Mouse (Mus musculus) kidney, postnatal 10 days (tissue): ENCODE measurements around the gene Map2k6.

Experiments
- DNase-seq: peaks from one replicate; pipeline ENCODE4 v3.0.0; 2021; ENCODE audit warnings: mixed read lengths

Gene Map2k6

DNA sequence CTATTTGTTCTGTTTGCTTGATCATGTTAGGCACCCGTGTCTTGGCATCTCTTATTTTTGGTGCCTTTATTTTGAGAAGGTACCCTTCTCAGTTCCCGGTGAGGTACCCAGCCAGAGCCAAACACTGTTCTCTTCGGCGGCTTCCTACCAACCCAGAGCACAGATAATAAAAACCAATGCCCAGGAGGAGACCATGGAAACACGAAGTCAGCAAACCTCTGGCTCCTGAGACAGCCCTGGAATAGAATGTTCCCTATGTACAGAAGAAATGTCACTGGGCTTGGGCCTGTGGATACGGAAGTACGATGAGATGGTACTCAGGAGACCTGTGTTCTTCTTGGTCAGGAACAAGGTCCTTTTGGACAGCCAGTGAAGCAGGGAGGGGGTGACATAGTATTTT is 89.4 kb downstream of the Map2k6 start:
- no peak for DNase-seq

DNA sequence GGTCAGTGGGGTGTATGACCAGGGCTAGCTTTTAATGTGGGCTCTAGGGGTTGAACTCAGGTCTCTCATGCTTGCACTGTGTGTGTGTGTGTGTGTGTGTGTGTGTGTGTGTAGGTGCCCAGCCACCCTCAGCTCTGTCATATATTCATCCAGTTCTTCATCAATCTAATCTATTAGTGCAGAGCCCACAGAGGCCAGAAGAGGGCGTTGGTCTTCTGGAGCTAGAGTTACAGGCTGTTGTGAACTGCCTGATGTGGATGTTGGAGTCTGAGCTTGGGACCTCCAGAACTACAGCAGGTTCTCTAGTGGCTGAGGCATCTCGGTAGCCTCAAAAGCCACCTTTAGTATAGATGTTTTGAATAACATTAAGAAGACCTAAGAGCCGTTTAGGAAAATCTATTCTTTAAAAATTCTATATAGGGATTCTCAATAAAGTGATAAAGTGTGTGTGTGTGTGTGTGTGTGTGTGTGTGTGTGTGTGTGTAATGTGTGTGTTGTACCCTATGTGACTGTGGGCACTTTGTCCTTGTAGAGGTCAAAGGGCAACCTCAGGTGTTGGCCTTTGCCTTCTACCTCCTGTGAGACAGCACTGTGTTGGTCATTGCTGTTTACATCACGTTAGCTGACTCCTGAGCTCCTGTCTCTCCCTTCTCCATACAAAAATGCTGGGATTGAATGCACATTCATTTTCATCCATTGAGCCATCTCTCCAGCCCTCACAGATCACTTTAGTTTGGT is 96.6 kb downstream of the Map2k6 start:
- no peak for DNase-seq

DNA sequence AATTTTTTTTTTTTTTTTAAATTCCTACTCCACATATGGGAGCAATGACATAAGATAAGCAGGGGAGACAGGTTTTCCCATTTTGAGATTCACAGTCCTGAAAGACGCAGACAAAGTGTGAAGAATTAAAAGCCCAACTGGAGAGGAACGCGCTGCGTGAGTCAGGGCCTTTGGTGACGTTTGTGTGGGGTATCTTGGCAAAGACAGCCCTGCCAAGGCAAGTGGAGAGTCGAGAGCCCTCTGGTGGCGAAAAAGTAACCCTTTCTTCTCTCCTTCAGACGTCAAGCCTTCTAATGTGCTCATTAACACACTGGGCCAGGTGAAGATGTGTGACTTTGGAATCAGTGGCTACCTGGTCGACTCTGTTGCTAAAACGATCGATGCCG is 97.1 kb downstream of the Map2k6 start:
- peak; percentile 72 for DNase-seq

- no peak for DNase-seq
Observed at GRCm38 (mm10) chr11:110497743-110498142, 98.8 kb downstream of the Map2k6 start.

DNA sequence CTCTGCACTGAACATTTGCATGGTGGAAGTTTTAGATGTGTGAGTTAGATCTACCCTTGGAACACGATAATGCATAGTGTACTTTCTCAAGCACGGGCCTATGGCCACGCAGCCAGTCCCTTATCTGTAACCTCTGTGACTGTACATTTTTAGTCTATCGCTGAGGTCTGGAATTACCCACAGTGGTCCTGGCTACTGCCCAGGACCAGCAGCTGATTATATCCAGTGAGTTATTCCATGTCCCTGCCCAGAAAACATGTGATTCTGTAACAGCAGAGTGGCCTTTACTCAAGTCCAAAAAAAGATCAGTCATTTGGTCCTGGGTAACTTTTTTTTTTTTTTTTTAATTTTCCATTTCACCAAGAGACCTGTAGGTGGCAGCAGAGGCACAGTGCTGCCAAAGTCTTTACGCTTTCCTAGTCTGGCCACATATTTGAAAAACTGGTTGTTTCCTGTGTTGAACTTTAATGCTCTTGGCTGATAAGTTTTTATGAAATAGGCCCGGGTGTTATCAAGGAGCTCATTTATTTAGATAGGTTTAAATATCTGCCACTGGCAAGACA is 99.8 kb downstream of the Map2k6 start:
- DNase-seq, result peak; percentile 45

DNA sequence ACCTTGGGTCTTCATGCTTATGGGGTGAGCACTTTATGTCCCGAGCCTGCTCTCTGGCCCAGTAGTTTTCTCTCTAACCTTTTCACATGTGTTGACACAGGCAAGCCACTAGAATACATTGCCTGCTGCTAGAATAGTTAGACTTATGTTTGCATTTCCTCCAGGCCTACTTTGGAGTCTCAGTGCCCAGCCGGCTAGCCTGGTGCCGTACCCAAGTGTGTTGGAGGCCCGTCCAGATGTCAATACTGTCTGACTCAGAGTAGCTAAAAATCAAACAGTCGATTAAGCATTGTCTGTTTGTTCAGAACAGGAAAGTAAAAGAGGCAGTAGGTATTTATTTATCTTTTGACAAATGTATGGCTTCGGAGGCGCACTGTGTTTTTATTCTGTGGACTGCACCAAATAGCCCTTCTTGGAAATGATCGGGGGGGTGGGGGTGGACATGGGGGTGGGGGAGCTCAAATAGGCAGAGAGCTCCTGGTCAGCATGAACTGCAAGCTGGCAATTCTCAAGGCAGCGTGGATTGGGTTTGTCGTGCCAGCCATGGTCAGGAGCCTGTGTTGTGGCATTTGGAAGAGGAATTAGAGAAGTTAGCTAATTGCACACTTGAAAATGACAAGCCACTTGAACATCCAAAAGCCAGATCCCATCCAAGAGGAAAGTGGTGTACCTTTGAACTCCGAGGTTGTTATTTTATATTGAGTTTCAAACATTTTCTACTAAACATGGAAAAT is 104.2 kb downstream of the Map2k6 start:
- DNase-seq, result no peak

DNA sequence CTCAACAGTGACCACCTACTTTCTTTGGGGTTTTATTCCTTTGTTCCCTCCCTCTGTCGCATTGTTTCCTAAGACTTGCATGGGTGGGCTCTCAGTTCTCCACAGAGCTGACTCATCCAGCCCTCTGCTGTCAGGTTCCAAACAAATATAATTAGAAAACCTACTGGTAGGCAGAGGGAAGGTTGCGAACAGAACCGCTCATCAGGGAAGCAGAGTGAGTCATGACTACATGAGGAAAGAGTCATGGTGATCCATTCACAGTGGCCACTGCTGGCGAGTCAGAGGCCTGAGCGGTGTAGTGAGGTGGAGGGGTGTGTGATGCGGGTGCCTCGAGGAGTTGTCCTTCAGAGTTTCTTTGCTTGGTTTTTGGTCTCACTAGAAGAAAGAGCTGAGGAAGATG is 112.5 kb downstream of the Map2k6 start:
- DNase-seq, result no peak

GRCm38 (mm10) chr11:110518648-110519047 is 119.7 kb downstream of the Map2k6 start:
- DNase-seq, result no peak

DNA sequence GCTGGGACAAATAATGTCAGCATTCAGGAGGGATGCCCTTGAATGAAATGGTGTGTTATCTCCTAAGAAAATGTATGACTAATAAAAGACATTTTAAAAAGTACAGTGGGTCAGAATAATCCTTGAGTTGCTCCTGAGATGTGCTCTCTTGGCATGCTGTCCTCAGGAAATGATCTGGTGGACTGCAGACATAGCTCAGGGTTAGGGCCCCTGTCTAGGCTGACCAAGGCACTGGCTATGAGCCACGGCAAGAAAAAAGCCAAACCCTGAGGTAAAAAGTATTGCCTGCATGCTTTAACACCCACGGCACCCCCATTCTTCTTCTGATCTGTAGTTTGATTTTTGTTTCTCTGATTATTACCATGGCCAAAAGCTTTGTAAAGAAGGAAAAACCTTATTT is 124.0 kb downstream of the Map2k6 start:
- no peak for DNase-seq

- DNase-seq, result no peak
Observed at GRCm38 (mm10) chr11:110526156-110526555, 127.2 kb downstream of the Map2k6 start.

GRCm38 (mm10) chr11:110531087-110531486 is 132.2 kb downstream of the Map2k6 start:
- no peak for DNase-seq

DNA sequence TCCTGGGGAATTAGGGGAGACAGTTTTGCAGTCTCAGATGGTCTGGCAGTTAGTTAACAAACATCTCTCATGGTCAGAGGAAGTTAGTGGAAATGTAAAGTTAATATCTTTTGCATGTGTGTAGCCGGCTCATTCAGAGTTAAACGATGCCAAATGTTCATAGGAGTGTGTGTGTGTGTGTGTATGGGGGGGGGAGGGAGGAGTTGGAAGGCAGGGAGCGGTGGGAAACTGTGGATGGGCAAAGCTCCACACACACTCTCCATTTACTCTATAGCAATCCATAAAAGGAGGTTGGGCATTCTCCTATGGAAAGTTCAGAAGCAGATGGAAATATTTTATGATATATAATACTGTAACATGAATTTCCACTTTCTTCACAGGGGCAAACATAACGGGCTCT is 135.9 kb downstream of the Map2k6 start:
- DNase-seq, result no peak

GRCm38 (mm10) chr11:110536533-110536932 is 137.6 kb downstream of the Map2k6 start:
- no peak for DNase-seq

GRCm38 (mm10) chr11:110537602-110538001 is 138.7 kb downstream of the Map2k6 start:
- DNase-seq, result peak; percentile 82

GRCm38 (mm10) chr11:110538206-110538605 is 139.3 kb downstream of the Map2k6 start:
- DNase-seq, result no peak

- DNase-seq, result no peak
Observed at GRCm38 (mm10) chr11:110541933-110542332, 143.0 kb downstream of the Map2k6 start.

GRCm38 (mm10) chr11:110544419-110545210 is 145.7 kb downstream of the Map2k6 start:
- peak; percentile 64 for DNase-seq

DNA sequence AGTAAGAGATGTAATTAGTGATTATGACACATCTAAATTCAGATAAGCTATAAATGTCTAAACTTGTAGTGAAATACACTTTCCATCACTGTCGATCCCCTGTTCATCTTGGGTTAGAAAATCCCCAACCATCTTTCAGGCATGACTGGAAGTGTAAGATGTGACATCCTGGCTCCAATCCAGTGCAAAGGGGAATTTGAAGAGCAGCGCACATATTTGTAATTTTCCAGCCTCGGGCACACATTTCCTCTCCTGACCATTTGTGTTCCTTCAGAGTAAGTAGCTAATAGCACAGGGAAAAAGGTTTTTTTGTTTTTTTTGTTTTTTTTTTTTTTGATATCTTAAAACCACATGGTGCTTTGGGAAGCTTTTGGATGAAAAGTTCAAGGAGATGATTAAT is 146.5 kb downstream of the Map2k6 start:
- peak; percentile 41 for DNase-seq

DNA sequence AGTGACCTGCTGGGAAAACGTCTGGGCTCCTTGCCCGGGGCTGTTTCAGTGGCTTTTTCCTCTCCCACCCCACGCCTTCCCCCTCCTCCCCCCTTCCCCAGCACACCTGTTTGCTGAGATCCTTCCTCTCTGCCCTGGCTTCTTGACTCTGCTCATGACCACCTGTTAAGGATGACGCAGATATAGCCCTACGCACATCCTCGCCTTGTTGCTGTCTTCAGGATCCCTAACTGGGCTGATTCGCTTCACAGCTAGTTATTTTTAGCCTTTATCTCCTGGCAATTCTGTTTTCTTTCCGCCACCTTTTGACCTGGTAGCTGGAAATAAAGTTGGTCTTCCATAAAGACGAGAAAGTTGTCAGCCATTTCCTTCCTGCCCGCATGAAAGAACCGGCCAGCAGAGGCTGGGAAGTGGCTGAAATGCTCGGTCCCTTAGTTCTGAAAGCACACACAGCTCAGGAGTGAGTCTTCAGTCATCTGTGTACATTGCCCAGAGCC is 152.6 kb downstream of the Map2k6 start:
- DNase-seq, result peak; percentile 57

- DNase-seq, result no peak
Observed at GRCm38 (mm10) chr11:110562320-110563081, 163.6 kb downstream of the Map2k6 start.

DNA sequence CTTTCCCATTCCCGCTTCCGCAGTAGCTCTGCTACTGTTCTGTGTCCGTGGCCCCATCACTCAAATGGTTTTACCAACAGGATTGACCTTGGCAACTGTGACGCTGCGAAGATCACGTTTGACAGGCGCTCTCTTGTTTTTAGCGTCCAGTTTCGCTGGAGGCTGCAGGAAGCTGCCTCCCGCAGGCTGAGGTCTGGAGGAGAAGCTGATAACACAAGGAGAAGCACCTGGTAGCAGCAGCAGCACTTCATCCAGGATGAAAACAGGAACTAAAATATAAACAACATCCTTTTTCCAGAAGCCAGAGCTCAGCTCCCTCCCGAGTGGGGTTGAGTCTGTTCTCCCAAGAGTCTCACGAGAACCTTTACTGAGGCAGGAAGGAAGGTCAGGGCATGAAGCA is 164.3 kb downstream of the Map2k6 start:
- peak; percentile 33 for DNase-seq

DNA sequence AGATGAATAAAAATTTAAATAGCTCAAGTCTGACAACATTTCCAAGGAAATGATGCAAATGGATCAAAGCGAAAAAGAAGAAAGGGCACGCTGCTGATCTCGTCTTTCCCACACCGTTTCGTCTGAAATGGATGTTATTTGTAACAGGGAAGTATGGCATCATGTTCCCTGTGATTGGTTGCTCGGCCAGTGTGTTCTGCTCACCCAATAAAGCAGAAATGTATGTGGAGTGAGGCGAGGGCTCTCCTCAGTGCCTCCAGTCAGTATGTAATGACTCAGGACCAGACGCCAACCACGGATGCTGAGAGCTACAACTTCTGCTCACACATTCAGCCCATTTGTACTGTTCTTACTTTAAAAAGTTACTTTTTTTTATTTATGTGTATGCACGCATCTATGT is 164.9 kb downstream of the Map2k6 start:
- DNase-seq, result no peak
